Comparison of ENCODE assay signal across 24 mouse cellular contexts in the genomic region with DNA sequence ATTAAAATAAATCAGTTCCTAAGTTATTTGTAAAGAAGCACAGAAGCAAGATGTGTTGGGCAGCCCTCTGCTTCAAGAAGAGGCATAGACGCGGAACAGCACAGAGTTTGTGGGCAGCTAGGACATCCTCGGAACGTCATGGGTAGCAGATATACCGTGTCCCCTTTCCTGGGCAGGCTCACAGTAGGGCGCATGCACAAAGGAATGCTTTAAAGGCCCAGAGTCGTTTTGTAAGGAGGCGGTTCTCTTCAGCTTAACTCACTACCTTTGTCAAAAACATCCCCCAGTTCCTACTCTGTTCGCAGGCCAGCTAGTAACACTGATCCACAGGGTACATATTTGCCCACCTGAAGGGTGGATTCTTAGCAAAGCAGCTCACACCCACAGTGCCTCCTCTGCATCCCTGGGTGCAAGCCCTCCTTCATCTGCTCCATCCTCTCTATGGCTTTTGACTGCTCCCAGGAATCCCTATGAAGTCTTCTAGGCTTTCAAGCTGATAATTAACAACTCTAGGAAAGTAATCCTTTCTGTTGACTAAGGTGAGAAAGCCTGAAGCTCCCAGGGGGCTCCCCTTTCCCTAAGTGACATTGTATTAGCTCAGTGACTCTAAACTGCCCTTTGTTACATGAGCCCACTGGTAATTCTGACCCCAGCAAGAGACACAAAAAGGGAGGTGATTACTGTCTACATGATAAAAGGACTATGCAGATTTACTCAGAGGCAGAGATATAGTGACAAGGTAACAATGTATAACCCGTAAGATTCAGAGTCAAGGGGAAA.
A peak's percentile ranks its signal among the peaks of the same experiment; 100 is the strongest.
DNase-seq lines count a peak whose midpoint lies in the region; ATAC-seq and TF ChIP-seq lines count a peak whose summit lies in the region.
"Had no signal": no experiment of that assay in that cellular context is flagged by ENCODE, and none has a peak within 500 bp of the region (broad histone marks: within the 10 kb centered on the region; RNA-seq: fewer than 3 reads in every experiment).

No protein-coding gene starts in this region.

- intact Hi-C loops in gastrocnemius, postnatal 36 days (cut with DNase I): no loop called here

- DNase-seq in forebrain, postnatal 0 days: no peak
- DNase-seq in kidney, postnatal 0 days (ENCODE audit: low spot score): peak; percentile 73
- DNase-seq in kidney, adult 18-20 months: no peak
- DNase-seq in ZHBTc4 (ENCODE audit: low read depth, low spot score): peak; percentile 83
- DNase-seq in gastrocnemius, postnatal 36 days: no peak
- DNase-seq: adrenal gland, postnatal 25 days; cerebellum, adult 11 months; cerebellum, postnatal 10 days; heart, postnatal 10 days; liver, embryonic 13.5 days; spleen, adult 18-20 months had no signal

- peaks cover 13% of the 10 kb centered on the region for H3K4me1 ChIP-seq in forebrain, embryonic 12.5 days
- H3K4me1 ChIP-seq in forebrain, postnatal 0 days (ENCODE audit: insufficient read depth): no peaks in the 10 kb centered on the region
- 0 out of 2 replicates have a peak, but pooled peaks cover 4% of the 10 kb centered on the region for H3K4me1 ChIP-seq in kidney, postnatal 0 days (replicated peaks; ENCODE audit: insufficient read depth, low read length)
- H3K4me1 ChIP-seq in E14TG2a.4 (replicated peaks; ENCODE audit: low read depth, low read length): peaks cover 61% of the 10 kb centered on the region
- H3K4me1 ChIP-seq in intestine, postnatal 0 days (replicated peaks; ENCODE audit: control insufficient read depth, insufficient read depth, low read length): no peaks in the 10 kb centered on the region
- H3K4me1 ChIP-seq: intestine, embryonic 15.5 days; limb, embryonic 13.5 days; liver, embryonic 13.5 days; lung, embryonic 15.5 days had no signal

- peak overlapping the region; percentile 4; the same call in 1 of the 2 replicates for H3K4me2 ChIP-seq in forebrain, embryonic 12.5 days
- H3K4me2 ChIP-seq in forebrain, postnatal 0 days (ENCODE audit: low read depth): no peak overlapping the region
- 0 out of 2 replicates have a peak overlapping the region, but pooled peaks have one; percentile 7 for H3K4me2 ChIP-seq in kidney, postnatal 0 days (ENCODE audit: low read length)
- H3K4me2 ChIP-seq in intestine, postnatal 0 days (replicated peaks; ENCODE audit: low read depth): no peak overlapping the region
- H3K4me2 ChIP-seq: heart, embryonic 11.5 days; hindbrain, embryonic 13.5 days; intestine, embryonic 15.5 days; limb, embryonic 13.5 days; liver, embryonic 13.5 days; lung, embryonic 15.5 days; midbrain, embryonic 13.5 days had no signal

- H3K9me3 ChIP-seq in forebrain, embryonic 12.5 days: no peaks in the 10 kb centered on the region
- H3K9me3 ChIP-seq in forebrain, postnatal 0 days (ENCODE audit: low read length): no peaks in the 10 kb centered on the region
- no peaks in the 10 kb centered on the region for H3K9me3 ChIP-seq in kidney, postnatal 0 days (replicated peaks; ENCODE audit: low read length)
- no peaks in the 10 kb centered on the region for H3K9me3 ChIP-seq in E14TG2a.4 (ENCODE audit: low read length)
- no peaks in the 10 kb centered on the region for H3K9me3 ChIP-seq in intestine, postnatal 0 days (ENCODE audit: control insufficient read depth)
- H3K9me3 ChIP-seq: intestine, embryonic 15.5 days; limb, embryonic 13.5 days; liver, embryonic 13.5 days; lung, embryonic 15.5 days; midbrain, embryonic 13.5 days had no signal

- no peak for TF ChIP-seq CTCF in forebrain, postnatal 0 days (IDR thresholded peaks at IDR 0.05; ENCODE audit: low read depth)
- no peak for TF ChIP-seq CTCF in kidney, postnatal 0 days (IDR thresholded peaks at IDR 0.05; ENCODE audit: low read depth)
- TF ChIP-seq CTCF in E14TG2a.4 (conservative IDR thresholded peaks at IDR 0.05; ENCODE audit: low read length): no peak
- TF ChIP-seq CTCF in intestine, postnatal 0 days (IDR thresholded peaks at IDR 0.05; ENCODE audit: low read depth): no peak

- no peak overlapping the region for H3K9ac ChIP-seq in forebrain, embryonic 12.5 days
- no peak overlapping the region for H3K9ac ChIP-seq in forebrain, postnatal 0 days
- no peak overlapping the region for H3K9ac ChIP-seq in kidney, postnatal 0 days (ENCODE audit: low read depth, low read length)
- H3K9ac ChIP-seq in intestine, postnatal 0 days (ENCODE audit: low read depth, low read length): no peak overlapping the region
- H3K9ac ChIP-seq: hindbrain, embryonic 13.5 days; intestine, embryonic 15.5 days; limb, embryonic 13.5 days; liver, embryonic 13.5 days; lung, embryonic 15.5 days; midbrain, embryonic 13.5 days had no signal

- ATAC-seq in forebrain, embryonic 12.5 days (ENCODE audit: low FRiP score): no peak
- no peak for ATAC-seq in forebrain, postnatal 0 days
- peak; percentile 64 for ATAC-seq in kidney, postnatal 0 days (replicated peaks; ENCODE audit: low FRiP score, low read depth)
- no peak for ATAC-seq in intestine, postnatal 0 days
- ATAC-seq: forebrain, embryonic 14.5 days; intestine, embryonic 15.5 days had no signal

- 5% methylated on average over 10 of the region's 10 CpGs for WGBS in forebrain, embryonic 12.5 days
- 14% methylated on average over 10 of the region's 10 CpGs for WGBS in forebrain, postnatal 0 days
- WGBS in kidney, postnatal 0 days: 11% methylated on average over 10 of the region's 10 CpGs
- WGBS in intestine, postnatal 0 days: 24% methylated on average over 10 of the region's 10 CpGs

- peak overlapping the region; percentile 25; the same call in 1 of the 2 replicates for H3K27ac ChIP-seq in forebrain, embryonic 12.5 days
- no peak overlapping the region for H3K27ac ChIP-seq in forebrain, postnatal 0 days (ENCODE audit: low read depth, low read length)
- peak overlapping the region; percentile 66 for H3K27ac ChIP-seq in kidney, postnatal 0 days
- H3K27ac ChIP-seq in intestine, postnatal 0 days (ENCODE audit: low read depth, low read length): no peak overlapping the region
- H3K27ac ChIP-seq: hindbrain, embryonic 13.5 days; intestine, embryonic 15.5 days; limb, embryonic 13.5 days; liver, embryonic 13.5 days; lung, embryonic 15.5 days; macrophage; midbrain, embryonic 13.5 days had no signal

- H3K4me3 ChIP-seq in forebrain, embryonic 12.5 days (replicated peaks): no peak overlapping the region
- H3K4me3 ChIP-seq in forebrain, postnatal 0 days (ENCODE audit: low read depth, low read length): no peak overlapping the region
- no peak overlapping the region for H3K4me3 ChIP-seq in kidney, postnatal 0 days (replicated peaks; ENCODE audit: low read depth, low read length)
- H3K4me3 ChIP-seq in E14TG2a.4 (replicated peaks; ENCODE audit: low read length): peak overlapping the region; percentile 62
- no peak overlapping the region for H3K4me3 ChIP-seq in intestine, postnatal 0 days (ENCODE audit: low read depth, low read length)
- H3K4me3 ChIP-seq: hindbrain, embryonic 13.5 days; intestine, embryonic 15.5 days; limb, embryonic 13.5 days; liver, embryonic 13.5 days; lung, embryonic 15.5 days; midbrain, embryonic 13.5 days; myocyte had no signal

- H3K27me3 ChIP-seq in forebrain, embryonic 12.5 days: no peaks in the 10 kb centered on the region
- no peaks in the 10 kb centered on the region for H3K27me3 ChIP-seq in forebrain, postnatal 0 days (ENCODE audit: insufficient read depth, low read length)
- H3K27me3 ChIP-seq in kidney, postnatal 0 days (ENCODE audit: insufficient read depth, low read length): no peaks in the 10 kb centered on the region
- no peaks in the 10 kb centered on the region for H3K27me3 ChIP-seq in E14TG2a.4 (ENCODE audit: insufficient read depth, low read length)
- H3K27me3 ChIP-seq in intestine, postnatal 0 days (replicated peaks; ENCODE audit: control insufficient read depth, insufficient read depth, low read length): no peaks in the 10 kb centered on the region
- H3K27me3 ChIP-seq: CH12.LX; hindbrain, embryonic 13.5 days; intestine, embryonic 15.5 days; limb, embryonic 13.5 days; liver, embryonic 13.5 days; lung, embryonic 15.5 days; midbrain, embryonic 13.5 days had no signal

- H3K36me3 ChIP-seq in forebrain, embryonic 12.5 days (replicated peaks): no peaks in the 10 kb centered on the region
- peaks cover 8% of the 10 kb centered on the region for H3K36me3 ChIP-seq in forebrain, postnatal 0 days (ENCODE audit: insufficient read depth)
- no peaks in the 10 kb centered on the region for H3K36me3 ChIP-seq in kidney, postnatal 0 days (ENCODE audit: insufficient read depth, low read length)
- H3K36me3 ChIP-seq in E14TG2a.4 (ENCODE audit: insufficient read depth, low read length): peaks cover 4% of the 10 kb centered on the region; the same call in 1 of the 2 replicates
- H3K36me3 ChIP-seq in intestine, postnatal 0 days (ENCODE audit: control insufficient read depth, insufficient read depth): no peaks in the 10 kb centered on the region
- H3K36me3 ChIP-seq: hindbrain, embryonic 13.5 days; intestine, embryonic 15.5 days; limb, embryonic 13.5 days; liver, embryonic 13.5 days; lung, embryonic 15.5 days; midbrain, embryonic 13.5 days had no signal

Comparison
In these comparisons a context has a peak if more than half of its experiments do, and no peak if none do; other contexts are left out.
1. H3K27ac ChIP-seq: peak in forebrain, embryonic 12.5 days (single experiment) and kidney, postnatal 0 days (single experiment); none in forebrain, postnatal 0 days (single experiment) and intestine, postnatal 0 days (single experiment).
2. H3K4me2 ChIP-seq: peak in forebrain, embryonic 12.5 days (single experiment) and kidney, postnatal 0 days (single experiment); none in forebrain, postnatal 0 days (single experiment) and intestine, postnatal 0 days (single experiment).
3. DNase-seq: peak in kidney, postnatal 0 days (single experiment) and ZHBTc4 (single experiment); none in forebrain, postnatal 0 days (single experiment), kidney, adult 18-20 months (single experiment) and gastrocnemius, postnatal 36 days (0 of 2).